Mouse (Mus musculus): ENCODE results near the gene Olfr469. TPM values are rescaled to one million over a fixed set of nuclear protein-coding genes. Genes with fewer than 3 reads are reported as not detected.

The Olfr469 gene
- polyA plus RNA-seq, 2 experiments, result not detected

DNA sequence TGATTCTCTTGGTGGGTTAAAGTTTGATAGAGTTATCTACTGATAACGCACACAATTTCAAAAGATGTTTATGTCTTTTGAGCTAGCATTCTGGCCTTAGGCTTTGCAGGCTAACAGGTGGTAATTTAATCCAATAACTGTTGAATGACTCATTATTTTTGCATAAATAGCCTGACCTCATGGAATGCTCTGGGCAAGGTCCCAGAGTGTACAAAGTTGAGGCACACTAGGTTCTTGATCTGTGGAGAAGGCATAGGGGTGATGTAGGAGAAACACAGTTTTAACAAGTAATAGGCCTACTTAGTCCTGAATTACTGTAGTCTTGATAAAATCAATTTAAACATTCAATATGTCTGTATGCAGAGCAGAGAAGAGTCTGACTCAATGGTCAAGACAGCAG lies 47.1 kb downstream of the Olfr469 start:
- H3K9me3 ChIP-seq (ENCODE audit: control insufficient read depth, low read length), result no peaks in the 10 kb centered on the region
- no peak for ATAC-seq (ENCODE audit: low FRiP score, low read depth)
- H3K4me1 ChIP-seq (ENCODE audit: control insufficient read depth, insufficient read depth, low read length), result no peaks in the 10 kb centered on the region
- H3K27me3 ChIP-seq (ENCODE audit: control insufficient read depth, insufficient read depth, low read length), result no peaks in the 10 kb centered on the region
- 94% methylated on average over 1 of the region's 1 CpGs for WGBS
- H3K4me3 ChIP-seq (replicated peaks; ENCODE audit: low read length), result no peak overlapping the region
- H3K9ac ChIP-seq (ENCODE audit: low read depth, low read length, severe bottlenecking), result no peak overlapping the region
- TF ChIP-seq POLR2A (IDR thresholded peaks at IDR 0.05; ENCODE audit: borderline replicate concordance, extremely low read depth, insufficient read depth, insufficient read length), result no peak
- no peaks in the 10 kb centered on the region for H3K36me3 ChIP-seq (ENCODE audit: control insufficient read depth, insufficient read depth, low read length)
- no peak for DNase-seq (ENCODE audit: low spot score)
- H3K27ac ChIP-seq (replicated peaks; ENCODE audit: low read depth, low read length), result no peak overlapping the region
- no peak overlapping the region for H3K4me2 ChIP-seq (replicated peaks; ENCODE audit: low read depth, low read length, severe bottlenecking)

- DNase-seq (ENCODE audit: low spot score), result no peak
- WGBS, result 72% methylated on average over 6 of the region's 6 CpGs
- no peak overlapping the region for H3K27ac ChIP-seq (replicated peaks; ENCODE audit: low read depth, low read length)
- H3K4me1 ChIP-seq (ENCODE audit: control insufficient read depth, insufficient read depth, low read length), result no peaks in the 10 kb centered on the region
- no peak overlapping the region for H3K9ac ChIP-seq (ENCODE audit: low read depth, low read length, severe bottlenecking)
- no peak overlapping the region for H3K4me2 ChIP-seq (replicated peaks; ENCODE audit: low read depth, low read length, severe bottlenecking)
- no peak overlapping the region for H3K4me3 ChIP-seq (replicated peaks; ENCODE audit: low read length)
- H3K9me3 ChIP-seq (ENCODE audit: control insufficient read depth, low read length), result no peaks in the 10 kb centered on the region
- no peak for ATAC-seq (ENCODE audit: low FRiP score, low read depth)
- no peaks in the 10 kb centered on the region for H3K27me3 ChIP-seq (ENCODE audit: control insufficient read depth, insufficient read depth, low read length)
- no peaks in the 10 kb centered on the region for H3K36me3 ChIP-seq (ENCODE audit: control insufficient read depth, insufficient read depth, low read length)
- no peak for TF ChIP-seq POLR2A (IDR thresholded peaks at IDR 0.05; ENCODE audit: borderline replicate concordance, extremely low read depth, insufficient read depth, insufficient read length)
Measured at GRCm38 (mm10) chr7:107770812-107771211, 54.5 kb downstream of the Olfr469 start.

Other genes with a start within 250 kb of the Olfr469 start
- 13.3 and 14.4 TPM in 2 replicates for gene Ppfibp2, start 230.3 kb downstream of the Olfr469 start, polyA plus RNA-seq (2012; rRNA removed)
- gene Ppfibp2, start 230.3 kb downstream of the Olfr469 start, polyA plus RNA-seq (2014; fragmentation: Nextera tagmentation; extraction: Ambion mirVana), result 12.9 and 14.4 TPM in 2 replicates
- gene 5330417H12Rik, start 200.4 kb downstream of the Olfr469 start, polyA plus RNA-seq (2012; rRNA removed), result not detected in 2 replicates
- gene 5330417H12Rik, start 200.4 kb downstream of the Olfr469 start, polyA plus RNA-seq (2014; fragmentation: Nextera tagmentation; extraction: Ambion mirVana), result not detected in 2 replicates
- gene Cyb5r2, start 67.5 kb downstream of the Olfr469 start, polyA plus RNA-seq (2012; rRNA removed), result 0.14 and 0.33 TPM in 2 replicates
- 0.23 and 0.32 TPM in 2 replicates for gene Cyb5r2, start 67.5 kb downstream of the Olfr469 start, polyA plus RNA-seq (2014; fragmentation: Nextera tagmentation; extraction: Ambion mirVana)
- gene Ovch2, start 24.3 kb downstream of the Olfr469 start, polyA plus RNA-seq (2012; rRNA removed), result not detected in 2 replicates
- not detected in 2 replicates for gene Ovch2, start 24.3 kb downstream of the Olfr469 start, polyA plus RNA-seq (2014; fragmentation: Nextera tagmentation; extraction: Ambion mirVana)
- not detected in 2 replicates for gene Olfr467, start 13.3 kb downstream of the Olfr469 start, polyA plus RNA-seq (2012; rRNA removed)
- gene Olfr467, start 13.3 kb downstream of the Olfr469 start, polyA plus RNA-seq (2014; fragmentation: Nextera tagmentation; extraction: Ambion mirVana), result not detected in 2 replicates
- not detected in 2 replicates for gene Olfr470, start 21.9 kb upstream of the Olfr469 start, polyA plus RNA-seq (2012; rRNA removed)
- not detected in 2 replicates for gene Olfr470, start 21.9 kb upstream of the Olfr469 start, polyA plus RNA-seq (2014; fragmentation: Nextera tagmentation; extraction: Ambion mirVana)
- gene Olfr472, start 72.4 kb upstream of the Olfr469 start, polyA plus RNA-seq (2012; rRNA removed), result not detected in 2 replicates
- gene Olfr472, start 72.4 kb upstream of the Olfr469 start, polyA plus RNA-seq (2014; fragmentation: Nextera tagmentation; extraction: Ambion mirVana), result not detected in 2 replicates
- gene Olfr473, start 104.9 kb upstream of the Olfr469 start, polyA plus RNA-seq (2012; rRNA removed), result not detected in 2 replicates
- not detected in 2 replicates for gene Olfr473, start 104.9 kb upstream of the Olfr469 start, polyA plus RNA-seq (2014; fragmentation: Nextera tagmentation; extraction: Ambion mirVana)
- gene Olfr474, start 129.1 kb upstream of the Olfr469 start, polyA plus RNA-seq (2012; rRNA removed), result not detected in 2 replicates
- gene Olfr474, start 129.1 kb upstream of the Olfr469 start, polyA plus RNA-seq (2014; fragmentation: Nextera tagmentation; extraction: Ambion mirVana), result not detected in 2 replicates
- not detected in 2 replicates for gene Olfr476, start 139.3 kb upstream of the Olfr469 start, polyA plus RNA-seq (2012; rRNA removed)
- gene Olfr476, start 139.3 kb upstream of the Olfr469 start, polyA plus RNA-seq (2014; fragmentation: Nextera tagmentation; extraction: Ambion mirVana), result not detected in 2 replicates
- not detected in 2 replicates for gene Olfr477, start 161.2 kb upstream of the Olfr469 start, polyA plus RNA-seq (2012; rRNA removed)
- gene Olfr477, start 161.2 kb upstream of the Olfr469 start, polyA plus RNA-seq (2014; fragmentation: Nextera tagmentation; extraction: Ambion mirVana), result not detected in 2 replicates
- not detected in 2 replicates for gene Olfr478, start 208.4 kb upstream of the Olfr469 start, polyA plus RNA-seq (2012; rRNA removed)
- not detected in 2 replicates for gene Olfr478, start 208.4 kb upstream of the Olfr469 start, polyA plus RNA-seq (2014; fragmentation: Nextera tagmentation; extraction: Ambion mirVana)
- not detected in 2 replicates for gene Olfr479, start 225.2 kb upstream of the Olfr469 start, polyA plus RNA-seq (2012; rRNA removed)
- not detected in 2 replicates for gene Olfr479, start 225.2 kb upstream of the Olfr469 start, polyA plus RNA-seq (2014; fragmentation: Nextera tagmentation; extraction: Ambion mirVana)
- gene Olfr480, start 241.8 kb upstream of the Olfr469 start, polyA plus RNA-seq (2012; rRNA removed), result not detected in 2 replicates
- gene Olfr480, start 241.8 kb upstream of the Olfr469 start, polyA plus RNA-seq (2014; fragmentation: Nextera tagmentation; extraction: Ambion mirVana), result not detected in 2 replicates